Mouse (Mus musculus) forebrain, postnatal 0 days (tissue): Measurements from ENCODE around the gene Smad6. TPM values are rescaled to one million over a fixed set of nuclear protein-coding genes. Genes with fewer than 3 reads are reported as not detected.

Experiments
- ATAC-seq: fragments of 200-750 bp; cut with Nextera tagmentation; 2 replicates; pipeline ENCODE4 v1.8.0; 2017; ENCODE audit warnings: mild to moderate bottlenecking, moderate library complexity
- DNase-seq: peaks from one replicate; pipeline ENCODE4 v3.0.0-alpha.2; 2015
- H3K27ac ChIP-seq: fragments of 300-500 bp; sonication (generic); 2 replicates; pipeline ENCODE4 v1.5.1; 2014; ENCODE audit warnings: low read depth, mild to moderate bottlenecking, antibody characterized with exemption, low read length, moderate library complexity, mixed read lengths
- H3K27me3 ChIP-seq: fragments of 300-500 bp; sonication (generic); 2 replicates; pipeline ENCODE4 v1.6.1; 2014; ENCODE audit warnings: mild to moderate bottlenecking, low read length, mixed read lengths; ENCODE audit not compliant: insufficient read depth
- H3K36me3 ChIP-seq: fragments of 300-500 bp; sonication (generic); 2 replicates; pipeline ENCODE4 v1.6.1; 2014; ENCODE audit warnings: mild to moderate bottlenecking, moderate library complexity; ENCODE audit not compliant: insufficient read depth
- H3K4me1 ChIP-seq: fragments of 300-500 bp; sonication (generic); 2 replicates; pipeline ENCODE4 v1.6.1; 2014; ENCODE audit warnings: antibody characterized with exemption; ENCODE audit not compliant: insufficient read depth
- H3K4me2 ChIP-seq: fragments of 300-500 bp; sonication (generic); 2 replicates; pipeline ENCODE4 v1.6.1; 2014; ENCODE audit warnings: low read depth, mild to moderate bottlenecking, moderate library complexity
- H3K4me3 ChIP-seq: fragments of 300-500 bp; sonication (generic); 2 replicates; pipeline ENCODE4 v1.5.1; 2014; ENCODE audit warnings: low read depth, low read length, mixed read lengths
- H3K9ac ChIP-seq: fragments of 300-500 bp; sonication (generic); 2 replicates; pipeline ENCODE4 v1.6.1; 2014; ENCODE audit warnings: mild to moderate bottlenecking
- H3K9me3 ChIP-seq: fragments of 300-500 bp; sonication (generic); 2 replicates; pipeline ENCODE4 v1.6.1; 2016; ENCODE audit warnings: low read length
- CTCF ChIP-seq: sonication (generic); IDR thresholded peaks from 2 replicates; pipeline ENCODE4 v1.5.1; 2016; ENCODE audit warnings: antibody characterized with exemption, control low read depth, low read depth
- WGBS: fragments of 180-500 bp; shearing (Covaris S2); extraction: QIAGEN DNeasy Blood & Tissue Kit; methylation state at CpG from one replicate; pipeline ENCODE4 v1.1.7; 2014; 5-methylcytosine and 5-hydroxymethylcytosine counted together
- polyA plus RNA-seq: library from polyadenylated mRNA; unstranded; fragments of >200 nt; fragmentation: Nextera tagmentation; extraction: Ambion mirVana; gene quantifications from 2 replicates; pipeline ENCODE4 v1.2.1, GENCODE M21; 2015
- total RNA-seq: library from RNA; depleted of rRNA; stranded (reverse); fragments of >200 nt; gene quantifications from 2 replicates; pipeline ENCODE4 v1.2.3, GENCODE M21; 2014

Smad6 gene
- total and polyA plus RNA-seq, 2 experiments from 2014 or later: 1.5 to 7.5 TPM

- Histone ChIP-seq H3K9me3 (no peaks in the 10 kb centered on the region), H3K36me3 (no peaks in the 10 kb centered on the region), H3K4me3 (no peak overlapping the region), H3K4me1 (no peaks in the 10 kb centered on the region; the same call in 1 of the 2 replicates), H3K9ac (peak overlapping the region; percentile 28; the same call in 1 of the 2 replicates), H3K27ac (peak overlapping the region; percentile 69), H3K27me3 (no peaks in the 10 kb centered on the region), H3K4me2 (no peak overlapping the region)
- WGBS: 76% methylated on average over 12 of the region's 12 CpGs
- peak; percentile 62 for ATAC-seq
- no peak for TF ChIP-seq CTCF
- peak; percentile 62 for DNase-seq
Measured at GRCm38 (mm10) chr9:63941747-63942607, 79.9 kb downstream of the Smad6 start.

GRCm38 (mm10) chr9:63936256-63936655 is 85.6 kb downstream of the Smad6 start:
- Histone ChIP-seq H3K4me2 (no peak overlapping the region), H3K27me3 (no peaks in the 10 kb centered on the region), H3K36me3 (no peaks in the 10 kb centered on the region), H3K4me3 (no peak overlapping the region), H3K9ac (no peak overlapping the region), H3K27ac (no peak overlapping the region), H3K4me1 (no peaks in the 10 kb centered on the region), H3K9me3 (no peaks in the 10 kb centered on the region)
- DNase-seq (no peak), ATAC-seq (no peak)
- no peak for TF ChIP-seq CTCF
- WGBS: 81% methylated on average over 5 of the region's 5 CpGs

- no peaks in the 10 kb centered on the region for H3K9me3 ChIP-seq
- ATAC-seq (no peak), DNase-seq (no peak)
- no peaks in the 10 kb centered on the region for H3K36me3 ChIP-seq
- no peaks in the 10 kb centered on the region for H3K4me1 ChIP-seq
- H3K9ac ChIP-seq: no peak overlapping the region
- H3K27me3 ChIP-seq: no peaks in the 10 kb centered on the region; the same call in 1 of the 2 replicates
- no peak for TF ChIP-seq CTCF
- H3K4me3 ChIP-seq: no peak overlapping the region
- H3K4me2 ChIP-seq: no peak overlapping the region
- no peak overlapping the region for H3K27ac ChIP-seq
- WGBS: 69% methylated on average over 5 of the region's 5 CpGs
Measured at GRCm38 (mm10) chr9:63933068-63933467, 88.8 kb downstream of the Smad6 start.

GRCm38 (mm10) chr9:63927340-63928049 is 94.4 kb downstream of the Smad6 start:
- no peak for DNase-seq
- H3K9ac ChIP-seq: peak overlapping the region; percentile 18; the same call in 1 of the 2 replicates
- H3K27me3 ChIP-seq: no peaks in the 10 kb centered on the region; the same call in 1 of the 2 replicates
- no peaks in the 10 kb centered on the region for H3K36me3 ChIP-seq
- H3K4me3 ChIP-seq: no peak overlapping the region
- WGBS: 5% methylated on average over 34 of the region's 34 CpGs
- H3K9me3 ChIP-seq: no peaks in the 10 kb centered on the region
- peak overlapping the region; percentile 40 for H3K4me2 ChIP-seq
- H3K4me1 ChIP-seq: 0 out of 2 replicates have a peak, but pooled peaks cover 5% of the 10 kb centered on the region
- TF ChIP-seq CTCF: no peak
- H3K27ac ChIP-seq: no peak overlapping the region
- no peak for ATAC-seq

GRCm38 (mm10) chr9:63926377-63926776 is 95.5 kb downstream of the Smad6 start:
- 0 out of 2 replicates have a peak, but pooled peaks cover 5% of the 10 kb centered on the region for H3K4me1 ChIP-seq
- H3K4me2 ChIP-seq: no peak overlapping the region
- no peak for TF ChIP-seq CTCF
- 77% methylated on average over 7 of the region's 7 CpGs for WGBS
- no peaks in the 10 kb centered on the region for H3K9me3 ChIP-seq
- H3K36me3 ChIP-seq: no peaks in the 10 kb centered on the region
- no peak overlapping the region for H3K9ac ChIP-seq
- no peak for ATAC-seq
- no peak for DNase-seq
- H3K4me3 ChIP-seq: no peak overlapping the region
- H3K27ac ChIP-seq: no peak overlapping the region
- H3K27me3 ChIP-seq: no peaks in the 10 kb centered on the region; the same call in 1 of the 2 replicates

- WGBS: 32% methylated on average over 9 of the region's 9 CpGs
Measured at GRCm38 (mm10) chr9:63923190-63923717, 98.6 kb downstream of the Smad6 start.

More at GRCm38 (mm10) chr9:63923190-63923717, 98.6 kb downstream of the Smad6 start:
- Histone ChIP-seq H3K27me3 (no peaks in the 10 kb centered on the region), H3K4me3 (no peak overlapping the region), H3K9me3 (no peaks in the 10 kb centered on the region), H3K36me3 (no peaks in the 10 kb centered on the region), H3K9ac (no peak overlapping the region), H3K4me1 (0 out of 2 replicates have a peak, but pooled peaks cover 5% of the 10 kb centered on the region), H3K4me2 (no peak overlapping the region), H3K27ac (no peak overlapping the region)
- no peak for TF ChIP-seq CTCF
- ATAC-seq (peak; percentile 54), DNase-seq (no peak)
